9 mouse cellular contexts compared by ENCODE assay signal in genomic region chr6:45323505-45323904, GRCm38 (mm10).
DNase-seq lines count a peak whose midpoint lies in the region; ATAC-seq and TF ChIP-seq lines count a peak whose summit lies in the region.
"Had no signal": no experiment of that assay in that cellular context is flagged by ENCODE, and none has a peak within 500 bp of the region (broad histone marks: within the 10 kb centered on the region; RNA-seq: fewer than 3 reads in every experiment).

No protein-coding gene starts in this region.

- WGBS in forebrain, embryonic 14.5 days: 1% methylated on average over 2 of the region's 2 CpGs
- 5% methylated on average over 2 of the region's 2 CpGs for WGBS in forebrain, embryonic 13.5 days
- 3% methylated on average over 2 of the region's 2 CpGs for WGBS in midbrain, embryonic 10.5 days
- 9% methylated on average over 2 of the region's 2 CpGs for WGBS in midbrain, embryonic 13.5 days
- 14% methylated on average over 2 of the region's 2 CpGs for WGBS in cerebellum, adult 2 months

- peak; percentile 59 for DNase-seq in forebrain, embryonic 14.5 days (ENCODE audit: low spot score)
- DNase-seq in midbrain, embryonic 10.5 days (ENCODE audit: low spot score): peak; percentile 42
- peak; percentile 15 to 57 for DNase-seq in cerebellum, adult 2 months
- DNase-seq in kidney, postnatal 25 days: peak; percentile 43 to 68
- DNase-seq in lung, postnatal 36 days: peak; percentile 37
- DNase-seq in thymus, postnatal 4 days: peak; percentile 75

- no peak overlapping the region for H3K9ac ChIP-seq in forebrain, embryonic 14.5 days (ENCODE audit: low read length)
- no peak overlapping the region for H3K9ac ChIP-seq in forebrain, embryonic 13.5 days
- no peak overlapping the region for H3K9ac ChIP-seq in midbrain, embryonic 13.5 days (replicated peaks)
- H3K9ac ChIP-seq: lung, embryonic 15.5 days had no signal

- no peak overlapping the region for H3K27ac ChIP-seq in forebrain, embryonic 14.5 days (ENCODE audit: low read depth, low read length)
- no peak overlapping the region for H3K27ac ChIP-seq in forebrain, embryonic 13.5 days
- H3K27ac ChIP-seq in midbrain, embryonic 10.5 days (replicated peaks): no peak overlapping the region
- H3K27ac ChIP-seq in midbrain, embryonic 13.5 days: no peak overlapping the region
- no peak overlapping the region for H3K27ac ChIP-seq in cerebellum, adult 2 months (ENCODE audit: insufficient read depth, low read length)
- H3K27ac ChIP-seq: lung, embryonic 15.5 days had no signal

- no peak overlapping the region for H3K4me2 ChIP-seq in forebrain, embryonic 14.5 days (ENCODE audit: low read length)
- H3K4me2 ChIP-seq in forebrain, embryonic 13.5 days: no peak overlapping the region
- no peak overlapping the region for H3K4me2 ChIP-seq in midbrain, embryonic 13.5 days (replicated peaks)
- H3K4me2 ChIP-seq: lung, embryonic 15.5 days had no signal

- H3K27me3 ChIP-seq in forebrain, embryonic 14.5 days (replicated peaks; ENCODE audit: control insufficient read depth, insufficient read depth, low read length): no peaks in the 10 kb centered on the region
- H3K27me3 ChIP-seq in forebrain, embryonic 13.5 days: no peaks in the 10 kb centered on the region
- H3K27me3 ChIP-seq in midbrain, embryonic 10.5 days (ENCODE audit: low read depth, poor library complexity, severe bottlenecking): no peaks in the 10 kb centered on the region
- H3K27me3 ChIP-seq in midbrain, embryonic 13.5 days: no peaks in the 10 kb centered on the region
- no peaks in the 10 kb centered on the region for H3K27me3 ChIP-seq in cerebellum, adult 2 months (ENCODE audit: control insufficient read depth, insufficient read depth, low read length)
- H3K27me3 ChIP-seq: lung, embryonic 15.5 days had no signal

- TF ChIP-seq POLR2A in cerebellum, adult 2 months (IDR thresholded peaks at IDR 0.05; ENCODE audit: borderline replicate concordance, insufficient read depth, low read length): no peak

- H3K4me3 ChIP-seq in forebrain, embryonic 14.5 days (ENCODE audit: low read depth, low read length): no peak overlapping the region
- H3K4me3 ChIP-seq in forebrain, embryonic 13.5 days: no peak overlapping the region
- no peak overlapping the region for H3K4me3 ChIP-seq in midbrain, embryonic 10.5 days
- H3K4me3 ChIP-seq in midbrain, embryonic 13.5 days (replicated peaks): no peak overlapping the region
- no peak overlapping the region for H3K4me3 ChIP-seq in cerebellum, adult 2 months (replicated peaks; ENCODE audit: insufficient read depth, low read depth, low read length)
- H3K4me3 ChIP-seq: lung, embryonic 15.5 days had no signal

- no peaks in the 10 kb centered on the region for H3K4me1 ChIP-seq in forebrain, embryonic 14.5 days (ENCODE audit: control insufficient read depth, insufficient read depth, low read length)
- H3K4me1 ChIP-seq in forebrain, embryonic 13.5 days: no peaks in the 10 kb centered on the region
- no peaks in the 10 kb centered on the region for H3K4me1 ChIP-seq in midbrain, embryonic 10.5 days
- H3K4me1 ChIP-seq in midbrain, embryonic 13.5 days (replicated peaks): no peaks in the 10 kb centered on the region
- no peaks in the 10 kb centered on the region for H3K4me1 ChIP-seq in cerebellum, adult 2 months (ENCODE audit: control insufficient read depth, insufficient read depth, low read length)
- H3K4me1 ChIP-seq: lung, embryonic 15.5 days had no signal

- peak; percentile 60; the same call in 1 of the 2 replicates for TF ChIP-seq CTCF in cerebellum, adult 2 months (IDR thresholded peaks at IDR 0.05; ENCODE audit: borderline replicate concordance, insufficient read depth, low read depth, low read length)

- no peak for ATAC-seq in forebrain, embryonic 14.5 days
- no peak for ATAC-seq in forebrain, embryonic 13.5 days
- ATAC-seq in midbrain, embryonic 13.5 days: no peak

- H3K36me3 ChIP-seq in forebrain, embryonic 14.5 days (ENCODE audit: control insufficient read depth, insufficient read depth, low read length): no peaks in the 10 kb centered on the region
- no peaks in the 10 kb centered on the region for H3K36me3 ChIP-seq in forebrain, embryonic 13.5 days (ENCODE audit: poor library complexity, severe bottlenecking)
- no peaks in the 10 kb centered on the region for H3K36me3 ChIP-seq in midbrain, embryonic 10.5 days
- no peaks in the 10 kb centered on the region for H3K36me3 ChIP-seq in midbrain, embryonic 13.5 days
- H3K36me3 ChIP-seq: lung, embryonic 15.5 days had no signal

- no peaks in the 10 kb centered on the region for H3K9me3 ChIP-seq in forebrain, embryonic 14.5 days (replicated peaks; ENCODE audit: control insufficient read depth, low read length)
- no peaks in the 10 kb centered on the region for H3K9me3 ChIP-seq in forebrain, embryonic 13.5 days (replicated peaks)
- H3K9me3 ChIP-seq in midbrain, embryonic 10.5 days (replicated peaks): no peaks in the 10 kb centered on the region
- H3K9me3 ChIP-seq in midbrain, embryonic 13.5 days: no peaks in the 10 kb centered on the region
- H3K9me3 ChIP-seq: lung, embryonic 15.5 days had no signal
